Mouse (Mus musculus): ENCODE results near the gene B4galt1.

Gene B4galt1

DNA sequence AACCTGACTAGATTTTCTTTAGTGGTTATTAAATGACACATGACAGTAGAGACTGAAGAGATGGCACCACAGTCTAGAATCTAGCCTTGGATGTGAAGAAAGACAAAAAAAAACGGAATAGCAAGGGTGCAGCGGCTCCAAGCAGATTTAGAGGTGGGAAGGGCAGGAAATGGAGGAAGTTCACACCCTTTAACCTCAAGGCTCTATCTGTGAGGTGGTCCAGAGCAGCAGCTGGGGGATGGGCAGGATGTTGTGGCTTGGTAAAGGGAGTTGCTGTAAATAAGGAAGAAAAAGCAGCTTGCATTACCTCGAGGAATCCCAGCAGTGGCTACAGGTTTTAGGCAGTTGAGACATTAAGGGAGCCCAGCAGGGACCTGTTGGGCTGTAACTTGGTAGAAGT is 72.7 kb downstream of the B4galt1 start:
- DNase-seq (ENCODE audit: low spot score in 2 of 2): peak in 1 of 2 experiments; percentile 54

DNA sequence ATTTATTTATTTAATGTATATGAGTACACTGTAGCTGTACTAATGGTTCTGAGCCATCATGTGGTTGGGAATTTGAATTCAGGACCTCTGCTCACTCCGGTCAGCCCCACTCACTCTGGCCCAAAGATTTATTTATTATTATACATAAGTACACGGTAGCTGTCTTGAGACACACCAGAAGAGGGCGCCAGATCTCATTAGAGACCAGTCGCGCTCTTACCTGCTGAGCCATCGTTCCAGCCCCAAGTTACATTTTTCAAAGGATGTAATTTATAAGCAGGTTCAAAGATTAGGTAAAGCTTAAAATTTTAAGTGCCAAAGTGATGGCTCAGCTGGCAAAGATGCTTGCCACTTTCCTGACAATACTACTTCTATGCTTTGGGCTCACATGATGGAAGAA is 75.1 kb downstream of the B4galt1 start:
- no peak for DNase-seq (ENCODE audit: low spot score in 2 of 2)

DNA sequence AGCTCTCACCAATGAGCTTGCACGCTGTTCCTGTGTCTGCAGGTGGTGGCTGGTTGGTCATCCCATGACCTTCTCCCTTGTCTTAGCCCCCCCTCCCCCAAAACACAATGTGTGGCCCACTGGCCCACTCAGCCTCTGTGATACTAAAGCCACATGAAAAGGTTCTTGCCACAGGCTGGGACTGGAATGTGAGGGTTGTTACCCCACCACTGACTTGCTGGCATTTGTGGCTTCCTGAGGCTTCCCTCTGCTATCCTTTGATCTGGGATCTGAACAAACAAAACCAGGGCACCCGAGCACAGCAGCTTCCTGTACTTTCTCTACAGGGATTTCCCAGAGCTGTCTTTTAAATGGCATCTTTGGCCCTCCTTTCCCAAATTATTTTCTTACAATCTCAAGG is 76.7 kb downstream of the B4galt1 start:
- no peak for DNase-seq (ENCODE audit: low spot score in 2 of 2)

DNA sequence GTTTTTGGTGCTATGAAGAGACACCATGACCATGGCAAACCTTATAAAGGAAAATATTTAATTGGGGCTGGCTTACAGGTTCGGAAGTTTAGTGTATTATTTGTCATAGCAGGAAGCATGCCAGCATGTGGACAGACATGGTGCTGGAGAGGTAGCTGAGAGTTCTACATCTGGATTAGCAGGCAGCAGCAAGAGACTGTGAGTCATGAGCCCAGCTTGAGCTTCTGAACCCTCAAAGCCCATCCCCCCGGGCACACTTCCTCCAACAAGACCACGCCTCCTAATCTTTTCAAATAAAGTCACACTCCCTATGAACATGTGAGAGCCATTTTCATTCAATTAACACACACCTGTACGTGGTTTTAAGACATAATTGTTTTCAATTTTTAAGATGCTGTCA is 77.4 kb downstream of the B4galt1 start:
- DNase-seq (ENCODE audit: low spot score in 2 of 2): no peak

DNA sequence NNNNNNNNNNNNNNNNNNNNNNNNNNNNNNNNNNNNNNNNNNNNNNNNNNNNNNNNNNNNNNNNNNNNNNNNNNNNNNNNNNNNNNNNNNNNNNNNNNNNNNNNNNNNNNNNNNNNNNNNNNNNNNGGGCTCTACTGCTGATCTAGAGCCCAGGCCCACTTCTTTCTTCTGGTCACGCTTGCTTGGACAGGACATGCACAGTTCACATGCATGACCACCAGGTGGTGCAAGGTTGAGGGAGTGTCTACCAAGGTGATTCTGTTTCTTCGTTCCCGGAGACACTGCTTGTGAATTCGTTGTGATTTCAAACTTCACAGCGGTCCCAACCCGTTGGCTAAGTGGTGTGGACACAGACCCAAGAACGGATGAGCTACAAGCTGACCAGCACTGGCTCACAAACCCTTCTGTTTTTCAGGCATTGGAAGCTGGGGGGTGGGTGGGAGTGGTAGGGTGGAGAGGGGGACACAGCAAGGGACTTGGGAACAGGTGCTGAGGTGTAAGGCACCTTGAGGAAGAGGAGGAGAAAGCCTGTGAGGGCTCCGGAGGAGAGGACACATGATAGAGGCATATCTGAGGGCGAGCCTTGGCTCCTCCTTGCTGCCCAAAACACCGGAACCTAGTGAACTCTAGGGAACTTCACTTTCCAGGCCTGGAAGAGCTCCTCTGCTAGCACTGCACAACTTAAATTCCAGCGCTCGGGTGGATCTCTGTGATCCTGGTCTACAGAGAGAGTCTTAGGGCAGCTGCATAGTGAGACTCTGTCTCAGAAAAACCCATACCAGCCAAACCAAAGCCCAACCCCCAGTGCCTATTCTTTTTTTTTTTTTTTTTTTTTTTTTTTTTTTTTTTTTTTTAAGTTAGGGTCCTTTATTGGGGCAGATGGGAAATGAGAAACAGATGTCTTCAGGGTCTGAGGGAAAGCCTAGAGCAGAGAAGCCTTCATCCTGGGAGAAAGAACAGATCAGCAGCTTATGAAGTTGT is 79.2 kb downstream of the B4galt1 start:
- DNase-seq (ENCODE audit: low spot score in 2 of 2): peak; percentile 79 to 89

DNA sequence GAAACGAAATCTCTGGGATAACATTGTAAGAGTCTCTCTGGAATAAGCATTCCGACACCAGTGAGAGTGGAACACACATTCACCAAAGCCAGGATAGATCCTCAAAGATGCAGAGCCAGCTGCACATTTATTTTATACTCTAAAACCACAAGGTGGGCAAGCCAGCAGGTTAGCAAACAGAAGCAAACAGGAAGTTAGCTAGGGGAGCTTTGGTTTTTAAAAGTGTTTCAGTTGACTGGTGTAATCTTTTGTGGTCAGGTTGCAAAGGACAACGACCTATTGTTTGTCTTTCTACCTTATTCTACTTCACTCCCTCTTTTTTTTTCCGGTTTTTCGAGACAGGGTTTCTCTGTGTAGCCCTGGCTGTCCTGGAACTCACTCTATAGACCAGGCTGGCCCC is 93.9 kb downstream of the B4galt1 start:
- DNase-seq (ENCODE audit: low spot score in 2 of 2): no peak

DNA sequence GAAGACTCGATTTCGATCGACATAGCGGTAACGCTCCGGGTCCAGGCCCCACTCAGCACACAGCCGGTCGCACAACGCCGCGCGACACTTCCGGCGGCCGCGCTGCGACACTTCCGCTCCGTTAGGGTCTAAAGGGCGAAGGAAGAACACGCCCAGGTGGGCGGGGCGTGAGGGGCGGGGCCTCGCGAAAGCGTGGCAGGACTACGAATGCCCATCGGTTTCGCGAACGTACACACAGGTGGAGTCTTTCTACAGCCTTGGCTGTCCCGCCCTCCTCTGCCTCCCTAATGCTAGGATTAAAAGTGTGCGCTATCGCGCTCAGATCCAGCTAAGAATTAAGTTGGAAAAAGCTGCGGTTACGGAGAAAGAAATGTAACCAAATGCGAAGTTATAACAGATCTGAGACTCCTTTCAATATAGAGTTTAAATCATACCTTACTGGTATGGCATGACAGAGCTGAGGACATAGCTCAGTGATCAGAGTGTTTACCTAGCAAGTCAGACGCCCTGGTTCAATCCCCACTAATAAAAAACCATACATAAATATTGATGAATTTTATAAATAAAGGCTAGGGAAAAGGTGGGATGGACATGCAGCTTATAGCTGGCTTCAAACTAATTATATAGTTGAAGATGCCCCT is 95.9 kb downstream of the B4galt1 start, which contains the start of gene Smu1:
Gene Smu1, minus strand, starts transcription at position 144 of the 641 bp plus-strand sequence.
- peak; percentile 96 to 98 for DNase-seq (ENCODE audit: low spot score in 2 of 2)

DNA sequence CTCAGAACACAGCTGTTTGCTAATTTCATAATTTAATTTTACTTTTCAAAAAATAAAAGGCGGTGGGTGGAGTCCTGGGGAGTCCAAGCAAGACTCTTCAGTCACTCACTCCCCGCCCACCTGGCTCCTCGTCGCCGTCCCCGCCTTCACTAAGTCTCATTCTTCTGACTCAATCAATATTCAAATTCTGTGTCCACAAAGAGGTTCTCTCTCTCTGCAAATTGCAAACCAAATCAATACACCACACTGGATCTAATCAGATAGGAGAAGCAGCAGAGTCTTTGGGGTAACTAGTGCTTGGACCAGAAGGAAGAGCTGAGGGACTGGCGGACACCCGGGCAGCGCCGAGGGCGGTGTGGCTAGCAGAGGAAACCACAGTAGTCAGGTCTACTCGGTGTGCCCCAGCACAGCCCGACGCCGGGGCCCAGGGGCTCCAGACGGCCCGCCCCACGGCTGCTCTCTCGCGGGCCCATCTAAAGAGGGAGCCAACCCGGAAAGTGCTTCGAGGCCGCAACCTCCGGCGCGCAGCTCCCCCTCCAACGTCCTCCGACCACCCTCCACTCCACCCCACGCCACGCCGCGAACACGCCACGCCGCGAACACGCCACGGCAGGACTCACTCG is 96.5 kb downstream of the B4galt1 start:
- DNase-seq (ENCODE audit: low spot score in 2 of 2): no peak
